Mouse (Mus musculus) hindbrain, embryonic 15.5 days (tissue): ENCODE measurements at regions not wholly inside any gene's neighbourhood (a gene's known extent, or its start where the extent isn't known, plus 50 kb on each side); places are given as distances from the start of the nearest gene placed in this dataset.

ENCODE experiments used
- ATAC-seq: fragments of 200-750 bp; cut with Nextera tagmentation; 2 replicates; pipeline ENCODE4 v1.8.0; 2017; ENCODE audit warnings: low read depth, moderate number of reproducible peaks, moderate TSS enrichment; ENCODE audit not compliant: low FRiP score
- H3K27ac ChIP-seq: fragments of 300-500 bp; sonication (generic); replicated peaks from 2 replicates; pipeline ENCODE4 v1.5.1; 2015; ENCODE audit warnings: mild to moderate bottlenecking, inconsistent platforms
- H3K27me3 ChIP-seq: fragments of 300-500 bp; sonication (generic); 2 replicates; pipeline ENCODE4 v1.6.1; 2015; ENCODE audit warnings: control low read depth, inconsistent platforms
- H3K36me3 ChIP-seq: fragments of 300-500 bp; sonication (generic); 2 replicates; pipeline ENCODE4 v1.6.1; 2015; ENCODE audit warnings: control low read depth, inconsistent platforms
- H3K4me1 ChIP-seq: fragments of 300-500 bp; sonication (generic); replicated peaks from 2 replicates; pipeline ENCODE4 v1.6.1; 2015; ENCODE audit warnings: control low read depth, inconsistent platforms
- H3K4me2 ChIP-seq: fragments of 300-500 bp; sonication (generic); 2 replicates; pipeline ENCODE4 v1.6.1; 2015; ENCODE audit warnings: moderate library complexity, mild to moderate bottlenecking, inconsistent platforms
- H3K4me3 ChIP-seq: fragments of 300-500 bp; sonication (generic); 2 replicates; pipeline ENCODE4 v1.5.1; 2015; ENCODE audit warnings: mild to moderate bottlenecking, inconsistent platforms
- H3K9ac ChIP-seq: fragments of 300-500 bp; sonication (generic); 2 replicates; pipeline ENCODE4 v1.6.1; 2015; ENCODE audit warnings: inconsistent platforms
- H3K9me3 ChIP-seq: fragments of 300-500 bp; sonication (generic); 2 replicates; pipeline ENCODE4 v1.6.1; 2016; ENCODE audit warnings: control low read depth, inconsistent platforms
- WGBS: fragments of 180-500 bp; shearing (Covaris S2); methylation state at CpG from one replicate; pipeline ENCODE4 v1.1.7; 2015; 5-methylcytosine and 5-hydroxymethylcytosine counted together

DNA sequence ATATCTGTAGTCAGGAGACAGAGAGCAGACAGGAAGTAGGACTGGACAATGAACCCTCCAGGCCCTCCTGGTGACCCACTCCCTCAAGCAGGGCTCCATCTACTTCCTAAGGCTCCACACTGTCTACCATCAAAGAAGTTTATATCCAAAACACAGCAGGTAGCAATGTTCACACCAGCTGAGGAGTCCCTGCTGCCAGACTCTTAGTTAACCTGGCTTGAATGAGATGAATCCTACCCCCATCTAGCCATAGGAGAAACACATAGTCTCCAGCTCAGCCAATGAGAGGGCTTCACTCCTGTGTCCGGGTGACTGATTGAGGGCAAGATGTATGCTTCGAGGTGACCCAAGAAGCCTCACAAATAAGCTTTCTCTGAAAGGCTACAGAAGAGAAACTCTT, 629.4 kb downstream of the Insc start:
- Histone ChIP-seq H3K4me2 (no peak overlapping the region), H3K9me3 (no peaks in the 10 kb centered on the region), H3K27ac (no peak overlapping the region), H3K36me3 (no peaks in the 10 kb centered on the region), H3K4me3 (no peak overlapping the region), H3K9ac (no peak overlapping the region), H3K27me3 (no peaks in the 10 kb centered on the region), H3K4me1 (peaks cover 6% of the 10 kb centered on the region)
- 58% methylated on average over 2 of the region's 2 CpGs for WGBS
- no peak for ATAC-seq

DNA sequence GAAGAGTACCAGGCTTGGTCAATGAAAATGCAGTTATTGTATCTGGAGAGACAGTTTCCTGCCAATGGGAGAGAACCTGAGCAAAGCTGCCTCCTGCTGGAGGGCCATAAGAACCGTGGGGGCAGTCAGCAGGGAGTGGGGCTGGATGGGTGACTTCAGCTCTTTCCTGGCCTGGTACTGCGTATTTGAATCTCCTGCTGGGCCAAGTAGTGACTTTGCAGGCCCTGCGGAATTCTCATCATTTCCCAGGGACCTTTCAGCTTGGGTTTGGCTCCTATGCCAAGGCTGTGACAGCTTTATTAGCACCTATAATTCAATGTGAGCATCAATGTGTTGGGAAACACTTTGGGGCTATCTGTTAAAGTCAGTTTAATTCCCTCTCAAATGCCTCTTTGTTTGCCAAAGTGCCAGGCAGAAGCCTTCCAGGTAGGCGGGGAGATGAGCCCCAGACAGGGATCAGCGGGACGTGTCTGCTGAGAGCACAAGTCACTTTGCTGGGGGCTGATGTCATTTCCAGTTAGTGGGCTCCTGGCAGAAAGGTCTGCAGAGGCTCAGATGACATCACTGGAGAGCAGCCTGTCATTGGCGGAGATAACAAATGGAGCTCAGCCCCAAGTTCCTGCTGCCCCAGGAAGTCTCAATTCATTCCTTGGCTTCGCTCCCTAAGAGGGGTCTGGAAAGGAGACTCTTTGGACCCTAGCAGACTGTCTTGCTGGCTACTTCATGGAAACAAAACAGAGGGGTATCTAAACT, 630.5 kb downstream of the Insc start:
- no peak for ATAC-seq
- 65% methylated on average over 8 of the region's 8 CpGs for WGBS
- Histone ChIP-seq H3K9me3 (no peaks in the 10 kb centered on the region), H3K36me3 (no peaks in the 10 kb centered on the region), H3K4me3 (no peak overlapping the region), H3K27ac (no peak overlapping the region), H3K4me1 (peaks cover 6% of the 10 kb centered on the region), H3K27me3 (no peaks in the 10 kb centered on the region), H3K9ac (no peak overlapping the region), H3K4me2 (no peak overlapping the region)

DNA sequence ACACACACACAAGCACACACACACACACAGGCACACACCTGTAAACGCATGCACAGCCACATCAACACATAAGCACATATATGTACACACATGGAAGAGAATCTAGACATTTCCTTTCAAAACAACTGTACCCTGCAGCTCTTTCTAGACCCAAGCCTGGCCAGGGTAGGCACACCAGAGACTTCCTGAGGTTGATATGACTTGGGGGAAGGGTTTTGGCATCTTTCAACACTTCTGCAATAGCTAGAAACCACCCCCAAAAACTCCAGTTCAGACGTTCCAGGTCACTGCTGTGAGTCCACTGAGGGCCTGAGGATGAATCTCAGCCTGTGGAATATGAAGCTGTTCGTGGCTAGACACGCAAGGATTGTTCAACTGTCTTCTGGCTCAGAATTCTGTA, 632.6 kb downstream of the Insc start:
- WGBS: 87% methylated on average over 4 of the region's 4 CpGs
- ATAC-seq: no peak
- peaks cover 10% of the 10 kb centered on the region for H3K4me1 ChIP-seq
- no peaks in the 10 kb centered on the region for H3K27me3 ChIP-seq
- H3K36me3 ChIP-seq: no peaks in the 10 kb centered on the region
- H3K4me3 ChIP-seq: no peak overlapping the region
- H3K9ac ChIP-seq: no peak overlapping the region
- no peaks in the 10 kb centered on the region for H3K9me3 ChIP-seq
- no peak overlapping the region for H3K27ac ChIP-seq
- H3K4me2 ChIP-seq: no peak overlapping the region

DNA sequence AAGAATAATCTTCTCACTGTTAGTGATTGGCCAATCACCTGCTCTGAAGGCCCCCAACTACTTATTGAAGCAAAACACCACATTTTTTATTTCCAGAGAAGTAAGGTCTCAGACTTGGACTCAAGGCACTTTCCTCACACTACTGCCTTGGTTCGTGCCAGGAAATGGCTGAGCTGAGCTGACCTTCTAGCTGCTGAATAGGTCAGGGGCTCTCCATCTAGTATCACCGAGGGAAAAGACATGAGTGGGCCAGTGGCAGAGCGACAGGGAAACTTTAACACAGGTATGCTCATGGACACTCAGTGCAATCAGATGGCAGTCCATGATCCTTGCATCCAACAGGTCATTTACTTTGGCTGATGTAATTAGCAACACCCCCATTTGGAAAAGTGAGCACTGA, 635.3 kb downstream of the Insc start:
- Histone ChIP-seq H3K27ac (no peak overlapping the region), H3K4me3 (no peak overlapping the region), H3K4me2 (no peak overlapping the region), H3K4me1 (peaks cover 8% of the 10 kb centered on the region; the same call in 1 of the 2 replicates), H3K27me3 (no peaks in the 10 kb centered on the region), H3K9me3 (no peaks in the 10 kb centered on the region), H3K9ac (no peak overlapping the region), H3K36me3 (no peaks in the 10 kb centered on the region)
- ATAC-seq: no peak
- WGBS: 84% methylated on average over 3 of the region's 3 CpGs

DNA sequence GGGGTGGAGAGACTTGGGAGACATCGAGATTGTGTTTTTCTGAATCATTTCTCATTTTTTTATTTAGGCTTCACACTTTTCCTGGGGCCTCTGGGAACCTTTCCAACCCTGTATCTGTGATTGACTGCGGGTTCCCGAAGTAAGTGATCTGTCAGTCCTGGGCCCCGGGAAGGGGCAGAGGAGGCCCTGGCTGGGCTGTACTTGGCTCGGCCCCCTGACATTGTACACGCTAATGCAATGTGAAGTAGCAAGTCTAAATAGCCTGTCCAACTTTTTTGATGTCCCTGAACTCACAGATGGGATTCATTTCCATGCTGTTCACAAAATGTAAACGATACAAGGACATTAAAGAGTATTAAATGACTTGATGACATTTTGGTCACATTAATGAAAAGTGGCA, 636.1 kb downstream of the Insc start:
- Histone ChIP-seq H3K4me2 (no peak overlapping the region), H3K9me3 (no peaks in the 10 kb centered on the region), H3K4me1 (peaks cover 8% of the 10 kb centered on the region; the same call in 1 of the 2 replicates), H3K36me3 (no peaks in the 10 kb centered on the region), H3K27me3 (no peaks in the 10 kb centered on the region), H3K9ac (no peak overlapping the region), H3K27ac (no peak overlapping the region), H3K4me3 (no peak overlapping the region)
- no peak for ATAC-seq
- WGBS: 49% methylated on average over 7 of the region's 7 CpGs

DNA sequence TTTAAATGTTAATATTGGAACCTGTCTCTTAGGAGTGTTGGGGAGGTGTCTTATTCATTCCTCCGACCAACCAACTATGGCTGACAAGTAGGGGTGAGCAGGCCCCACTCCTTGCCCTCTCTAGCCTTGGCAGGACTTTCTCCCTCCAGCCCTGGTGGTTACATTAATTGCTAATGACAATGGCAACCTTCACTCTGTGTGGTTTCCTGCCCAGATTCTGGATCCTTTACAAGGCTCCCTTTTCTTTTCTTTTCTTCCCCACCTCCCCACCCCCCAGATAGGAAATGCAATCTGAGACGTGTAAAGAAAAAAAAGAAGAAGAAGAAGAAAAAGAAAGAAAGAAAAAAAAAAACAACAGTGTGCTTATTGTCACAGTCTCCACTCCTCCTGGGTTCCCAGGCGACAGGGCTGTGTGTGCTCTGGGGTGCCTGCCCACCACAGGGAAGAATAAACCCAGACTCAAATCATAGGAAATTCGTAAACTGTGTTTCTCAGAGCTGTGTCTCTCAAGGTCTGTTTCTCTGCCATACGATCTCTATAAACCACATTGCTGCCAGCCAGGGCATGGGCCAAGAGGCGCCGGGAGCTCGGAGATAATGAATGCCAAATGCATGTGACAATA, 637.6 kb downstream of the Insc start:
- no peaks in the 10 kb centered on the region for H3K27me3 ChIP-seq
- no peaks in the 10 kb centered on the region for H3K36me3 ChIP-seq
- no peak overlapping the region for H3K9ac ChIP-seq
- no peak overlapping the region for H3K4me3 ChIP-seq
- peak overlapping the region; percentile 7; the same call in 1 of the 2 replicates for H3K27ac ChIP-seq
- H3K4me1 ChIP-seq: peaks cover 8% of the 10 kb centered on the region; the same call in 1 of the 2 replicates
- no peak for ATAC-seq
- H3K4me2 ChIP-seq: no peak overlapping the region
- no peaks in the 10 kb centered on the region for H3K9me3 ChIP-seq
- 24% methylated on average over 8 of the region's 8 CpGs for WGBS

DNA sequence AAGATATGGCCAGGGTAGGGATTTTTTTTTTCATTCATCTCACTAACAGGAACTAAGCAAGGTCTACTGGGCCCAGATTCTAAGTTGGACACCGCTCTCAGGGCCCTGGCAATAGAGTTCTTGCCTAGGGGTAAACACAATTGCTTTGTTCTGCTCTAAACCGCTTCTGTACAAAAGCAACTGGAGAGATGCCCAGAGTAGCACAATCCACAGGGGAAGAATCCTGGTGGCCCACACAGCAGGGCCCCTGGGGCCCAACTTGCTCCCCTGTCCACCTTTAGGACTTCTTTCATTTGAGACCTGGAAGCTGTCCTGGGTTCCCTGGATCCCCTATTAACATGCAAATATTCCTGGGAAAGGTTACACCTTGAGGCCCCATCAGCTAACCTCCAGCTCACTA, 639.4 kb downstream of the Insc start:
- Histone ChIP-seq H3K4me1 (peaks cover 8% of the 10 kb centered on the region; the same call in 1 of the 2 replicates), H3K9me3 (no peaks in the 10 kb centered on the region), H3K36me3 (no peaks in the 10 kb centered on the region), H3K27me3 (no peaks in the 10 kb centered on the region), H3K27ac (0 out of 2 replicates have a peak overlapping the region, but pooled peaks have one; percentile 5), H3K4me2 (no peak overlapping the region), H3K4me3 (no peak overlapping the region), H3K9ac (no peak overlapping the region)
- ATAC-seq: no peak
- WGBS: 36% methylated on average over 2 of the region's 2 CpGs

DNA sequence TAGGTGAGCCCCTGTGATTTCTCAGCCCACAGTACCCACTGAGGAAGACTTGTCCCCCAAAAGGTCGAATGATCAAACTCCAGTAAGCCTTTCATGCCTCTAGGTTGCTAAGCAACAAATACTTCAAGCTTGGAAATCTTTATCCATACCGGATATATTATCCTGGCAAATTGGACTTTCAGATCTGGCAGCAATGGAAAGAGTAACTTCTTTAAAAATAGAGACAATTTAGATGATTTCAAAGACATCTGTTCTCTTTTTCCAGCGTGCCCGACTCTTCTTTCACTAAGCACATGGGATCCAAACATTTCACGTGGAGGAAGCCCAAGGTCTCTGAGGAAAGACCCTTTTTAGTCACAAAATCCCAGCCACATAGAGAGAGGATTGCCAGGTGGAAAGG, 645.4 kb downstream of the Insc start:
- ATAC-seq: no peak
- 60% methylated on average over 5 of the region's 5 CpGs for WGBS
- Histone ChIP-seq H3K9ac (no peak overlapping the region), H3K27me3 (no peaks in the 10 kb centered on the region; the same call in 1 of the 2 replicates), H3K9me3 (no peaks in the 10 kb centered on the region), H3K4me1 (no peaks in the 10 kb centered on the region), H3K4me2 (no peak overlapping the region), H3K27ac (no peak overlapping the region), H3K4me3 (no peak overlapping the region), H3K36me3 (no peaks in the 10 kb centered on the region)

DNA sequence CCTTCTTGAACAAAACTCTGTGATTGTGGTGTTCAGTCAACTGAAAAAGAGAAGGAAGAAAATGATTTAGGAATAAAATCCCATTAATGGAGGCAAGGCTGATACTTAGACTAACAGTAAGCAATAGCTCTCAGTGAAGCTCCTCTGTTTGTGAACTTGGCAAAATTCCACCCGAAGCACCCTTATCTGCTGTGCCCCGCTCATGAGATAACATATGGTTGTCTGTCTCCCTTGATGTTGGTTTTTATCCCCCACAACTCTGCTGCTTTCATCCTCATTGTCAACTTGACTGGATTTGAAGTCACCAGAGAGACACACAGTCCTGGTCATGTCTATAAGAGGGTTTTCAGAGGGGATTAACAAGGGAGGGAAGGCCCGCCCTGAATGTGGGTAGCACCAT, 646.1 kb downstream of the Sox6 start:
- H3K4me2 ChIP-seq: no peak overlapping the region
- H3K27me3 ChIP-seq: no peaks in the 10 kb centered on the region; the same call in 1 of the 2 replicates
- H3K36me3 ChIP-seq: no peaks in the 10 kb centered on the region
- H3K9ac ChIP-seq: no peak overlapping the region
- ATAC-seq: no peak
- no peaks in the 10 kb centered on the region for H3K9me3 ChIP-seq
- H3K4me1 ChIP-seq: no peaks in the 10 kb centered on the region
- H3K4me3 ChIP-seq: no peak overlapping the region
- WGBS: 89% methylated on average over 3 of the region's 3 CpGs
- no peak overlapping the region for H3K27ac ChIP-seq

DNA sequence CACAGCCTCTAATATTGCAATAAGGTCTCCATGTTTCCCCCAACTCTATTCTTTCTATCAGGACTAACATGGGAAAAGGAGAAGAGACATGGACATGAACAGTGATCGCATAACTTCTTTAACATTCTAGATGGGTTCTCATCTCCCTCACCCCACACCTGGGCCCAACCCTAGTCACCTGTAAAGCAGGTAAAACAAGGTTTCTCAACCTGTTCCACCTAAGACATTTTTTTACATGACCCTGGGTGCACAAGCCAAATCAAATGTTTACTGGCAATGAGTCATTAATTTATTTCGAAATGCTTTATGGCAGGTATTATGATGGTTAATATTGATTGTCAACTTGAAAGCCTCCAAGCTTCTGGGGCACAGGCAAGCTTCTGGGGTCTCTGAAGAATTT, 640.4 kb downstream of the Sox6 start:
- Histone ChIP-seq H3K27me3 (no peaks in the 10 kb centered on the region), H3K4me3 (no peak overlapping the region), H3K36me3 (no peaks in the 10 kb centered on the region), H3K9ac (no peak overlapping the region), H3K4me2 (no peak overlapping the region), H3K4me1 (no peaks in the 10 kb centered on the region), H3K27ac (no peak overlapping the region), H3K9me3 (no peaks in the 10 kb centered on the region)
- ATAC-seq: no peak
- WGBS: 96% methylated on average over 2 of the region's 2 CpGs

DNA sequence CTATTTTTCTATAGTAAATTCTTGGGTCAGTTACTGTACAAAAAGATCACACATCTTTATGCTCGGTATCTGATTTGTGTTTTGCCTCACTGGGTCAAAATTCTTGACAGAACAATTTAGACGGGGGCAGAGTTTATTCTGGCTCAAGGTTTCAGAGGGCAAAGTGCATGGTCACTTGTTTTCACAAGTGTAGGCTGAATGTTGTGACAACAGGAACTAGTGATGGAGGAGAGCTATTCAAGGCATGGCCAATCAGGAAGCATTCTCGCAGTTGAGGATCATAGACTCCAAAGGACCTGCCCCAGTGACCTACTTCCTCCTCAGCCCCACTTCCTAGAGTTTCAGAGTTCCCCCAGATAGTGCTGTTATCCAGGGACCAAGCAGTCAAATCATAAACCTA, 639.1 kb downstream of the Sox6 start:
- Histone ChIP-seq H3K9ac (no peak overlapping the region), H3K4me2 (no peak overlapping the region), H3K4me1 (no peaks in the 10 kb centered on the region), H3K9me3 (no peaks in the 10 kb centered on the region), H3K36me3 (no peaks in the 10 kb centered on the region), H3K4me3 (no peak overlapping the region), H3K27me3 (no peaks in the 10 kb centered on the region), H3K27ac (no peak overlapping the region)
- no peak for ATAC-seq
- 74% methylated on average over 3 of the region's 3 CpGs for WGBS

DNA sequence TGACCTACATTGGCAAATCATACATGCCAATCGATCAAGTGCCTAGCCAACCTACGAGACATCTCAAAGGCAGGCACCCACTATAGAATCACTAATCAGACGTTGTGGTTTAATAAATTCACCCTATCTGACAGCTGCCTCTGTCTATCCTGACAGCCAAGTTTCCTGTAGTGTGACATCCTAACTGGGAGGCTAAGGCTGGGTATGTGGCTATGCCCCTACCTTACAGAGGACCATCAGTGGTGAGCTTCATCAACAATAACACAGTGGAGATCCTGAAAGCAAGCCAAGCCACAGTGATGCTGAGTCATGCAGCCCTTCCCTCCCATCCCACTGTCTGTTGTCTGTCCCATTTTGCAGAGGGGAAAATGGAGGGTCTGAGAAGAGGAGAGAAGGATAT, 630.7 kb downstream of the Sox6 start:
- H3K9me3 ChIP-seq: no peaks in the 10 kb centered on the region
- H3K36me3 ChIP-seq: no peaks in the 10 kb centered on the region
- no peaks in the 10 kb centered on the region for H3K27me3 ChIP-seq
- H3K9ac ChIP-seq: no peak overlapping the region
- no peak overlapping the region for H3K4me2 ChIP-seq
- no peak for ATAC-seq
- no peak overlapping the region for H3K27ac ChIP-seq
- WGBS: 74% methylated on average over 3 of the region's 3 CpGs
- H3K4me3 ChIP-seq: no peak overlapping the region
- H3K4me1 ChIP-seq: peaks cover 22% of the 10 kb centered on the region
